Mouse (Mus musculus) liver, embryonic 13.5 days (tissue): Measurements from ENCODE around the gene Acsl6. TPM values are rescaled to one million over a fixed set of nuclear protein-coding genes. Genes with fewer than 3 reads are reported as not detected.

Experiments used
- ATAC-seq: fragments of 200-750 bp; cut with Nextera tagmentation; 2 replicates; pipeline ENCODE4 v1.8.0; 2017; ENCODE audit warnings: low read depth, mild to moderate bottlenecking, moderate number of reproducible peaks, moderate library complexity
- DNase-seq: peaks from one replicate; pipeline ENCODE4 v3.0.0; 2022
- H3K27ac ChIP-seq: fragments of 300-500 bp; sonication (generic); 2 replicates; pipeline ENCODE4 v1.5.1; 2015; ENCODE audit warnings: moderate library complexity, mild to moderate bottlenecking, inconsistent platforms
- H3K27me3 ChIP-seq: fragments of 300-500 bp; sonication (generic); 2 replicates; pipeline ENCODE4 v1.6.1; 2015; ENCODE audit warnings: mild to moderate bottlenecking, inconsistent platforms
- H3K36me3 ChIP-seq: fragments of 300-500 bp; sonication (generic); 2 replicates; pipeline ENCODE4 v1.6.1; 2015; ENCODE audit warnings: mild to moderate bottlenecking, inconsistent platforms
- H3K4me1 ChIP-seq: fragments of 300-500 bp; sonication (generic); replicated peaks from 2 replicates; pipeline ENCODE4 v1.6.1; 2015; ENCODE audit warnings: inconsistent platforms
- H3K4me2 ChIP-seq: fragments of 300-500 bp; sonication (generic); 2 replicates; pipeline ENCODE4 v1.6.1; 2015; ENCODE audit warnings: inconsistent platforms, mild to moderate bottlenecking, moderate library complexity
- H3K4me3 ChIP-seq: fragments of 300-500 bp; sonication (generic); replicated peaks from 2 replicates; pipeline ENCODE4 v1.5.1; 2015; ENCODE audit warnings: mild to moderate bottlenecking, inconsistent platforms
- H3K9ac ChIP-seq: fragments of 300-500 bp; sonication (generic); 2 replicates; pipeline ENCODE4 v1.6.1; 2015; ENCODE audit warnings: mild to moderate bottlenecking, inconsistent platforms
- H3K9me3 ChIP-seq: fragments of 300-500 bp; sonication (generic); replicated peaks from 2 replicates; pipeline ENCODE4 v1.6.1; 2016; ENCODE audit warnings: inconsistent platforms
- WGBS: fragments of 180-500 bp; shearing (Covaris S2); methylation state at CpG from one replicate; pipeline ENCODE4 v1.1.7; 2015; ENCODE audit not compliant: insufficient replicate concordance; 5-methylcytosine and 5-hydroxymethylcytosine counted together
- polyA plus RNA-seq: library from polyadenylated mRNA; unstranded; fragments of >200 nt; fragmentation: Nextera tagmentation; extraction: Ambion mirVana; gene quantifications from 2 replicates; pipeline ENCODE4 v1.2.1, GENCODE M21; 2015

The Acsl6 gene
- polyA plus RNA-seq, 1 experiment from 2014 or later: 1.9 TPM

DNA sequence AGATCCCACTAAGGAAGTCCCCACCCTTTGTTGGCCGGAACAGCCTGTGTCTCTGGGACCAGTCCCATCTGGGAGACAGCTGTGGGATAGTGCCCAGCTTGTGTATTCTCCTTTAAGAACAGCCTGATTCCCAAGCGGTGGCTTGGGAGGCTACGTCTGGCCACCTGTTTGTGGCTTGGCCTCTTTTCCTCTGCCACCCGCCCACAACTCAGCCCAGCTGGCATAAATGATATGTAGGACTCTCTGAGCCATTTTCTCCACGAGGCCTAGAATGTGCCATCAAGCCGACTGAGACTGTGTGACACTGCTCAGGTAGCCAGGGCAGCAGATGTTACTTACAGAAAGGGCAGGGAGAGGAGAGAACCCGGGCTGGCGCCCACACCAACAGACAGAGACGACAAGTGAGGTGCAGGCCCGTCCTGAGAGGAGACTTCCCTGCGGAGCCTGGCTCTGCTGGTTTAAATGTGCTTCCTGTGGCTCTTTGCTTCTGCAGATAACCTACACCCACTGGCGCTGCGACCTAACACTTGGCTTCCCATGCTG, 32.6 kb downstream of the Acsl6 start:
- ATAC-seq (no peak), DNase-seq (no peak)
- no peak overlapping the region for H3K4me3 ChIP-seq
- 20% methylated on average over 13 of the region's 13 CpGs for WGBS
- H3K4me1 ChIP-seq: no peaks in the 10 kb centered on the region; the same call in 1 of the 2 replicates
- no peak overlapping the region for H3K9ac ChIP-seq
- H3K36me3 ChIP-seq: no peaks in the 10 kb centered on the region
- H3K9me3 ChIP-seq: no peaks in the 10 kb centered on the region
- H3K4me2 ChIP-seq: no peak overlapping the region
- H3K27ac ChIP-seq: no peak overlapping the region
- no peaks in the 10 kb centered on the region for H3K27me3 ChIP-seq

DNA sequence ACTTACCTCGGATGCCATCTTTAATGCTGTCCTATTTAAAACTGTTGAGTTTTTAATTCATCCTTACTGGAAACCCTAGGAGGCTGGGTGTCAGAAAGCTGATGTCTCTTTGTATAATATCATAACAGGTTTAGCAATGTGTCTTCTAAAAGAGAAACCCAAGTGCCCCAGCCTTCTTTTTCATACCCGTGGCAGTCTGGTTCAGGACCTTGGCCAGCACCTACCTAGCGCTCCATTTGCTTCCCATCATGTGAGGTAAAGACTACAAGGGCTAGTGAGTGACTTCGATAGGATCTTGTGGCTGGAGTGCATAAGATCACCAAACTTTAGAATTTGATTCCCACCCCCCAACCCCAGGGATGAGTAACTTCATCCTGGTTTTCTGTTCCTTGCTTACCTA, 40.1 kb downstream of the Acsl6 start:
- Histone ChIP-seq H3K36me3 (no peaks in the 10 kb centered on the region), H3K4me1 (no peaks in the 10 kb centered on the region), H3K4me2 (no peak overlapping the region), H3K27ac (no peak overlapping the region), H3K27me3 (no peaks in the 10 kb centered on the region), H3K4me3 (no peak overlapping the region), H3K9ac (no peak overlapping the region), H3K9me3 (no peaks in the 10 kb centered on the region)
- ATAC-seq (no peak), DNase-seq (no peak)
- WGBS: 28% methylated on average over 4 of the region's 4 CpGs

DNA sequence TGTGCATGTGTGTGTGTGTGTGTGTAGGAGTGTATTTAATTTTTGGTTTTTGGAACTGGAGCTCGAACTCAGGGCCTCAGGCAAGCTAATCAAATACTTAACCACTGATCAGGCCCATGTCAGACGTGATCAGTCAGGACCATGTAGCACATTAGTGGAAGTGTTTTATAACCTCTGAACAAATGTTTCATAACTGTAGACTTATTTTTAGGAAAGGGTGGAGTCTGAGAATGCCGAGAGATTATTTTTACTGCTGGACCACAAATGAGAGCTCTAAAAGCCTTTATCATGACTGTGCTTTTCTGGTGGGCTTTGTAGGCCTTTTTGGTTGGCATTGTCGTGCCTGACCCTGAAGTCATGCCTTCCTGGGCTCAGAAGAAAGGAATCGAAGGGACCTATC, 48.1 kb downstream of the Acsl6 start:
- DNase-seq (no peak), ATAC-seq (no peak)
- no peak overlapping the region for H3K27ac ChIP-seq
- H3K9ac ChIP-seq: no peak overlapping the region
- WGBS: 42% methylated on average over 5 of the region's 5 CpGs
- H3K4me1 ChIP-seq: no peaks in the 10 kb centered on the region
- no peaks in the 10 kb centered on the region for H3K27me3 ChIP-seq
- no peak overlapping the region for H3K4me2 ChIP-seq
- no peaks in the 10 kb centered on the region for H3K9me3 ChIP-seq
- no peaks in the 10 kb centered on the region for H3K36me3 ChIP-seq
- H3K4me3 ChIP-seq: no peak overlapping the region

DNA sequence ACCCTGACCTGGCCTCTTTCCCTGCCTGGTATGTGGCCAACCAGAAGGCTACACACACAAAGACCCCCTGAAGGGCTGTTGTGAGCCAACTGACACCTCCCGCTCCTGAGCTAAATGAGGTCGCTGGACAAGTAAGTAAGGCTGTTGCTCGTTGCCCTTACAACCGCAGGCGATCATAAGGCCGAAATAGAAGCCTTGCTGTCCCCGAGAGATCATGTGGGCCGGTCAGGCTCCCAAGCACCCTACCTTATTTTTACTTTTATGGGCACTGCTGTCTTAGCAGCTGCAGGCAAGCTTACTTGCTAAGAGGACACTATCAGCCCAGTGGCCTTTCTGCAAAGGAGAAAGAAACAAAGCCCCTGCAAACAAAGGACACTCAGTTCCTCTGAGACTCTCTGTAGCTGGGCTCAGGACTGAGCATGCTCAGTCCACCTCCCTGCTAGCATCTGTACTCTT, 49.6 kb downstream of the Acsl6 start:
- DNase-seq: no peak
- H3K4me3 ChIP-seq: no peak overlapping the region
- H3K9ac ChIP-seq: no peak overlapping the region
- 61% methylated on average over 8 of the region's 8 CpGs for WGBS
- H3K9me3 ChIP-seq: no peaks in the 10 kb centered on the region
- no peaks in the 10 kb centered on the region for H3K27me3 ChIP-seq
- H3K27ac ChIP-seq: no peak overlapping the region
- ATAC-seq: no peak
- H3K4me2 ChIP-seq: no peak overlapping the region
- no peaks in the 10 kb centered on the region for H3K36me3 ChIP-seq
- H3K4me1 ChIP-seq: no peaks in the 10 kb centered on the region

DNA sequence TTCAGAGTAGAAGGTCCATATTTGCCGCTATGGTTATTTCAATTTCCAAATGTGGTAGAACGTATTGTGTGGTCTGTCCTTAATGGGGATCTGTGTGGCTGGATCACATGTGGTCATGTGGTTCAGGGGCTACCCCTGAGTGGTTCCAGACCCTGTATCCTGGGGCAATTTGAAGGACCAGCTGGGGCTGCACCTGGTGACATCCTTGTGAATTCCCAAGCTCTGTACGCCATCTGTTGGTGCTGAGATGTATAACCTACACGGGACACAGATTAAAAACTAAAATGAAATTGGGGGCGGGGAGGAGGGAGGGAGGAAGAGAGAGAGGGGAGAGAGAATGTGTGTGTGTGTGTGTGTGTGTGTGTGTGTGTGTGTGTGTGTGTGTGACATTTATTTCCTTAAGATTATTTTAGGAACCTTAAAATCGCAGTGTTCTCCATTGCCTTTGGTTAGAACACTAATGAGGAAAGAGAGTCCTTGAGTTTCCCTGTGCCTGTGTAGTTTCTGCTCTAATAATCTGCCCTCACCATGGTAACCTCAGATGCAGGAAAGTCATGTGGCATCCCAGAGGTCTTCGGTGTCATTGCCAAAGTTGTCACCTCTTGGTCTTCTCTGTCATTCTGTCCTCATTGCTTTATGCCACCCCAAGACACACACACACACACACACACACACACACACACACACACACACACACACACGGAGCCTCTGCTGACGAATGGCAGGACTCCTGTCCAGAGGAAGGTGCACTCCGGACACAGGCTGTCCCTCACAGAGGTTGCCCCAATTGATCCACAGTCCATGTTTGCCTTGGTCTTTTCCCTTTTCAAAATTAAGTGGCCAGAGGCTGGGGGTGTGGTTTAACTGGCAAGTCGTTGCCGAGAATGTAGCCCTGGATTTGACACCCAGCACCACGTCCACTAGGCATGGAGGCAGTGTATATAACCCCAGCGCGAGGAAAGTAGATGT, 51.3 kb downstream of the Acsl6 start:
- H3K4me3 ChIP-seq: no peak overlapping the region
- ATAC-seq (no peak), DNase-seq (no peak)
- no peaks in the 10 kb centered on the region for H3K36me3 ChIP-seq
- H3K4me2 ChIP-seq: no peak overlapping the region
- no peak overlapping the region for H3K27ac ChIP-seq
- no peaks in the 10 kb centered on the region for H3K27me3 ChIP-seq
- H3K9ac ChIP-seq: no peak overlapping the region
- WGBS: 37% methylated on average over 15 of the region's 15 CpGs
- H3K4me1 ChIP-seq: no peaks in the 10 kb centered on the region
- H3K9me3 ChIP-seq: no peaks in the 10 kb centered on the region

DNA sequence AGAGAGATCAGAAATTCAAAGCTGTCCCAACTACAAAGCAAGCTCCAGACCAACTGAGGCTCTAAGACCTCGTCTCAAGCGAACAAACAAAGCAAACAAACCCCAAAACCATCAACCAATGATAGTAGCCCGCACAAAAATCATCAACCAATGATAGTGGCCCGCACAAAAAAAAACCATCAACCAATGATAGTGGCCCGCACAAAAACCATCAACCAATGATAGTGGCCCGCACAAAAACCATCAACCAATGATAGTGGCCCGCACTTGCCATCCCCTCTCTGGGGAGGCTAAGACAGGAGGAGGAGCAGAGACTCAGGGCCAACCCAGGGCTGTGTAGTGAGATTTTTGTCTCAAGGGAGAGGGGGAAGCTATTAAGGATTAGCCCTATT, 52.0 kb downstream of the Acsl6 start:
- Histone ChIP-seq H3K27ac (no peak overlapping the region), H3K4me2 (no peak overlapping the region), H3K36me3 (no peaks in the 10 kb centered on the region), H3K9ac (no peak overlapping the region), H3K27me3 (no peaks in the 10 kb centered on the region), H3K4me3 (no peak overlapping the region), H3K4me1 (no peaks in the 10 kb centered on the region), H3K9me3 (no peaks in the 10 kb centered on the region)
- ATAC-seq: no peak
- 41% methylated on average over 7 of the region's 7 CpGs for WGBS
- DNase-seq: no peak

DNA sequence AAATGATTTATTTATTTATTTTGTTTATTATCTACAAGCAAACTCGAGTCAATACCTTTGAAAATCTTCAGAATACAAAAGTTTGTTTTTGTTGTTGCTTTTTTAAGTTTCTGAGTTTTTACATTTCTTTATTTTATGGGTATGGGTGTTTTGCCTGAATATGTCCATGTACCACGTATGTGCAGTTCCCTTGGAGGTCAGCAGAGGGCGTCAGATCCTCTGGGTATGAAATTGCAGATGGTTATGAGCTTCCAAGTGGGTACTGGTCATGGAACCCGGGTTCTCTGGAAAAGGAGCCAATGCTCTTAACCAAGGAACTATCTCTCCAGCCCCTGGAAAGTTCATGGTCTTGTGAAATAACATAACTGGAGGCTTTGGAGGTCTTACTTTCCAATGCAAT, 53.1 kb downstream of the Acsl6 start:
- WGBS: 33% methylated on average over 4 of the region's 4 CpGs
- Histone ChIP-seq H3K9ac (no peak overlapping the region), H3K27me3 (no peaks in the 10 kb centered on the region), H3K27ac (no peak overlapping the region), H3K9me3 (no peaks in the 10 kb centered on the region), H3K4me1 (no peaks in the 10 kb centered on the region), H3K36me3 (no peaks in the 10 kb centered on the region), H3K4me2 (no peak overlapping the region), H3K4me3 (no peak overlapping the region)
- DNase-seq (no peak), ATAC-seq (no peak)

DNA sequence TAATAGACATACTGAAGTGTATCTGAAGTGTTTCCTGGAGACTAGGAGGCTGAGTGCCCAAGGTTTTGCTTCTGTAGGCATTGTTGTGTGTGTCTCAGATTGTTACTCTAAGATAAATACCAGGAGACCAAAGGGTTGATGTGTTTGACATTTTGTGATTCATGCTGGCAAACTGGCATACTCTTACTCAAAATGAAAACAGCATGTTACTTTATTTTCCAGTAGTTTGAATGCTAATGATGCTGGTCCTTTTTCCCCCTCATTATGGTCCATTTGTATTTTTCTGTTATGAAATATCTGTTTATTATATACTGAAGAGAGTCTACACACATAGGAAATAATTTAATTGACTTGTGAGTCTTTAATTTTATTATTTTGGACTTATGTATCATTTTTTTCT, 69.0 kb downstream of the Acsl6 start:
- H3K9me3 ChIP-seq: no peaks in the 10 kb centered on the region
- no peaks in the 10 kb centered on the region for H3K27me3 ChIP-seq

DNA sequence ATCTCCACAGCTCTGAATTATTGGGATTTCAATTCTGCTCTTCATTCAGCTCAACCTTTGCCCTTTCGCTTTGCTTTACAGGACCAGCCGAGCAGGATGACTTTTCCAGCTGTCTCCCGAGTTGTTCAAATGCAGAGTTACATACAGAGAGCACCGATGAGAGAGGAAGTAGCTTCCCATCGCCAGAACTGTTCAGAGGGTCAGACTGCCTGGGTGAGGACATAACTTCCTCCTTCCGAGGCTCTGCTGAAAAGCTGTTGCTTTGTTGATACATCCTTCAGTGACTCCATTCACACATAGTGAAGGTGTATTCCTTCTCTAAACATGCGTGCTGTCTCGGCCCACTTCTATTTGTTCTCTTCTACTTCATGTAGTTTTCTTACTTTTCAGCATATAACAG, 86.8 kb downstream of the Acsl6 start:
- DNase-seq (no peak), ATAC-seq (no peak)
- H3K4me1 ChIP-seq: no peaks in the 10 kb centered on the region
- no peak overlapping the region for H3K9ac ChIP-seq
- H3K4me3 ChIP-seq: no peak overlapping the region
- no peaks in the 10 kb centered on the region for H3K36me3 ChIP-seq
- no peak overlapping the region for H3K4me2 ChIP-seq
- whole genome bisulfite sequencing: 28% methylated on average over 8 of the region's 8 CpGs
- no peaks in the 10 kb centered on the region for H3K27me3 ChIP-seq
- H3K9me3 ChIP-seq: no peaks in the 10 kb centered on the region
- no peak overlapping the region for H3K27ac ChIP-seq

More for the DNA sequence above, 69.0 kb downstream of the Acsl6 start:
- Histone ChIP-seq H3K4me2 (no peak overlapping the region), H3K27ac (no peak overlapping the region), H3K4me3 (no peak overlapping the region), H3K36me3 (no peaks in the 10 kb centered on the region), H3K4me1 (no peaks in the 10 kb centered on the region), H3K9ac (no peak overlapping the region)
- ATAC-seq: no peak
- DNase-seq: no peak

DNA sequence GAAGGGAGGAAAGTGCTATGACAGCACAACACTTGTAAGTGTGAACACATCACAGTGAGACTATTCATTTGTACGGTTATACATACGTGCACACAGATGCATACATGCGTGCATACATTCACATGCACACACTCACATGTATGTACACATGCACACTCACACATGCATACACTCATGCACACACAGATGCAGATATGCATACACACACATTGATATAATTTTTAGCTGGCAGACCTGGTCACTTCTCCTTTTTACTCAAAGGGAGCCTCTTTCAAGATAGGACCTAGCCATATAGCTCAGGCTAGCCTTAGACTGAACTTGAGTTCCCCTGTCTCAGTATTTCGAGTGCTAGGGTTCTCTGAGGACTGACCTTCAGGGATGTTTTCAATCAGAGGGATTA, 87.7 kb downstream of the Acsl6 start:
- DNase-seq (no peak), ATAC-seq (no peak)
- H3K27ac ChIP-seq: no peak overlapping the region
- no peak overlapping the region for H3K9ac ChIP-seq
- H3K4me3 ChIP-seq: no peak overlapping the region
- no peak overlapping the region for H3K4me2 ChIP-seq
- H3K4me1 ChIP-seq: no peaks in the 10 kb centered on the region
- H3K9me3 ChIP-seq: no peaks in the 10 kb centered on the region
- no peaks in the 10 kb centered on the region for H3K27me3 ChIP-seq
- H3K36me3 ChIP-seq: no peaks in the 10 kb centered on the region
- 63% methylated on average over 4 of the region's 4 CpGs for WGBS

DNA sequence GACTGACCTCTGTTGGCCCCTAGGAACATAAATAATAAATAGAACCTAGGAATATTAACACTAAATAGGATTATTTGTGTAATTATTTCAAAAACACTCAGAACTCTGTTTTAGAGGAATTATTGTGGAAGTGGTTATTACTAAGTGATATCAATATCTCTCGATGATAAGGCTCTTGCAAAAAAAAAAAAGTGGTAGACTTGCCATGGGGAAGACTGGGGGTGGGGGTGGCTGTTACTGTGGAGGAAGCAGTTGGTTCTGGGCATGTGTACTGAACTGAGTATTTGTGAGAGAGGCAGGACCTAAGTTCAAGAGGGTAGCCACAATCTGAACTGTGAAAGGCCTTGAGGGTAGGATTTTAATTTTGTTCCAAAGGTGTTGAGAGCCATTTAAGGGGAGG, 93.1 kb downstream of the Acsl6 start:
- no peaks in the 10 kb centered on the region for H3K27me3 ChIP-seq

DNA sequence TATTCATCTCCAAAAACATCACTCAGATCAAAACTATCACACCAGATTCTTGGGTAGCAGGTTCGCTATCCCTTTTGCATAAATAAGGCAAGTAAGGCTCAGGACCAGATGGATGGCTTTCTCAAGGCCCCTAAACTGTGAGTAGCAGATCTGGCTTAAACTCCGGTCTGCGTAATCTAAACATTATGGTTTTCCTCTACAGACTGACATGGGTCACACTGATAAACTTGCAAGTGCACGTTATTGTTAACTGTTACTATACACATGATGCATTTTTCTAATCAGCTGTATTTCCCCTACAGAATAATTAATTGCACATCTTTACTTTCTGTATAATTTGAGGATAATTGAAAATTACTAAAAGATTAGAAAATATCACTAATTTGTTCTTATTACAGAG, 94.5 kb downstream of the Acsl6 start:
- Histone ChIP-seq H3K4me2 (no peak overlapping the region), H3K27ac (no peak overlapping the region), H3K9ac (no peak overlapping the region), H3K27me3 (no peaks in the 10 kb centered on the region), H3K4me3 (no peak overlapping the region), H3K36me3 (no peaks in the 10 kb centered on the region), H3K4me1 (no peaks in the 10 kb centered on the region), H3K9me3 (no peaks in the 10 kb centered on the region)
- DNase-seq (no peak), ATAC-seq (no peak)
- WGBS: 24% methylated on average over 4 of the region's 4 CpGs

More for the DNA sequence above, 93.1 kb downstream of the Acsl6 start:
- H3K27ac ChIP-seq: no peak overlapping the region
- ATAC-seq (no peak), DNase-seq (no peak)
- H3K4me1 ChIP-seq: no peaks in the 10 kb centered on the region
- no peak overlapping the region for H3K4me2 ChIP-seq
- no peak overlapping the region for H3K4me3 ChIP-seq
- no peaks in the 10 kb centered on the region for H3K9me3 ChIP-seq
- H3K9ac ChIP-seq: no peak overlapping the region
- WGBS: 38% methylated on average over 1 of the region's 1 CpGs
- H3K36me3 ChIP-seq: no peaks in the 10 kb centered on the region
